Mouse (Mus musculus) liver, embryonic 14.5 days (tissue): Measurements from ENCODE around the gene Hnrnph3. TPM values are rescaled to one million over a fixed set of nuclear protein-coding genes. Genes with fewer than 3 reads are reported as not detected.
"Not testable (repeated sequence)": the region's sequence is repeated elsewhere in the genome, so short reads cannot be mapped to it uniquely, and the experiment has no call there.

Source experiments
- ATAC-seq: fragments of 200-750 bp; cut with Nextera tagmentation; 2 replicates; pipeline ENCODE4 v1.8.0; 2017; ENCODE audit warnings: moderate number of reproducible peaks, mild to moderate bottlenecking, moderate library complexity; ENCODE audit not compliant: insufficient read depth
- DNase-seq, 3 experiments: peaks; one replicate each; pipeline ENCODE4 v3.0.0-alpha.2; 2012 to 2013; ENCODE audit warnings: low read depth in 3 of 3, low spot score in 3 of 3
- H3K27ac ChIP-seq: fragments of 300-500 bp; sonication (generic); 2 replicates; pipeline ENCODE4 v1.5.1; 2014; ENCODE audit warnings: moderate library complexity, mild to moderate bottlenecking, control low read depth, inconsistent platforms
- H3K27me3 ChIP-seq: fragments of 300-500 bp; sonication (generic); 2 replicates; pipeline ENCODE4 v1.6.1; 2014; ENCODE audit warnings: mild to moderate bottlenecking, low read length, moderate library complexity; ENCODE audit not compliant: control insufficient read depth, insufficient read depth
- H3K36me3 ChIP-seq: fragments of 300-500 bp; sonication (generic); replicated peaks from 2 replicates; pipeline ENCODE4 v1.6.1; 2014; ENCODE audit warnings: low read depth; ENCODE audit not compliant: control insufficient read depth, insufficient read depth
- H3K4me1 ChIP-seq, 2 experiments: fragments of 200-500 bp in 1 of 2; fragments of 300-500 bp in 1 of 2; sonication (generic) in 1 of 2; replicated peaks; 2 replicates each; pipeline ENCODE4 v1.6.1; 2012 to 2014; ENCODE audit warnings: antibody characterized with exemption in 1 of 2, inconsistent platforms in 1 of 2, low read length in 1 of 2; ENCODE audit not compliant: control insufficient read depth in 2 of 2, insufficient read depth in 2 of 2
- H3K4me2 ChIP-seq: fragments of 300-500 bp; sonication (generic); 2 replicates; pipeline ENCODE4 v1.6.1; 2014; ENCODE audit warnings: low read depth, mild to moderate bottlenecking, control low read depth, moderate library complexity
- H3K4me3 ChIP-seq, 2 experiments: fragments of 200-500 bp in 1 of 2; fragments of 300-500 bp in 1 of 2; sonication (generic) in 1 of 2; 2 replicates each; pipeline ENCODE4 v1.5.1; 2012 to 2014; ENCODE audit warnings: low read depth in 2 of 2, low read length in 2 of 2, mild to moderate bottlenecking in 2 of 2, control low read depth in 1 of 2, inconsistent platforms in 1 of 2, moderate library complexity in 1 of 2; ENCODE audit not compliant: insufficient read depth in 1 of 2
- H3K9ac ChIP-seq: fragments of 300-500 bp; sonication (generic); replicated peaks from 2 replicates; pipeline ENCODE4 v1.6.1; 2014; ENCODE audit warnings: mild to moderate bottlenecking, control low read depth, moderate library complexity
- H3K9me3 ChIP-seq: fragments of 300-500 bp; sonication (generic); 2 replicates; pipeline ENCODE4 v1.6.1; 2016; ENCODE audit warnings: low read length, mixed read lengths; ENCODE audit not compliant: control insufficient read depth
- CTCF ChIP-seq: IDR thresholded peaks from 2 replicates; pipeline ENCODE4 v1.5.1; 2016; ENCODE audit warnings: antibody characterized with exemption, low read depth, control low read depth
- EP300 ChIP-seq: IDR thresholded peaks from 2 replicates; pipeline ENCODE4 v1.6.1; 2016; ENCODE audit warnings: antibody characterized with exemption, low read depth
- WGBS: fragments of 180-500 bp; shearing (Covaris S2); extraction: QIAGEN DNeasy Blood & Tissue Kit; methylation state at CpG from one replicate; pipeline ENCODE4 v1.1.7; 2014; ENCODE audit not compliant: insufficient replicate concordance; 5-methylcytosine and 5-hydroxymethylcytosine counted together
- polyA plus RNA-seq, 2 experiments: library from polyadenylated mRNA; depleted of rRNA in 1 of 2; stranded (reverse) in 1 of 2; unstranded in 1 of 2; fragments of >200 nt; fragmentation: Nextera tagmentation in 1 of 2; extraction: Ambion mirVana in 1 of 2; gene quantifications; 2 replicates each; pipeline versions ENCODE4 v1.2.1 to v1.2.3; 2012 to 2014

Hnrnph3 gene
- polyA plus RNA-seq, 2 experiments: 12.4 to 23.2 TPM

DNA sequence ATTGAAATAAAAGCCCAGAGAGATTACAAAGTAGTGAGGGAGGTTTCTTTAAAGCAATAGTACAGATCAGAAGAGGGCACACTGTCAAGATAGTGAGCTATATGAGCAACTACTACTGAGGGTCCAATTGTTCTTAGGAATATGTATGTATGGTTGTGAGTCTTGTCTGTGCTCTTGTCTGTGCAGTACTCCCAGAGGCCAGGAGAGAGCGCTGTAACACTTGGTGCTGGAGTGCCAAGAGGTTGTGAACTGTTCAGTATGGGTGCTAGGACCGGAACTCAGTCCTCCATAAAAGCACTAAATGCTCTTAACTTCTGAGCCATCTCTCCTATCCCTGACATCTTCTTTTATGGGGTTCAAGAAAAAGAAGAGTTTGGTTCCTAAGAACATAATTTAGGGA, 30.6 kb upstream of the Hnrnph3 start:
- no peak overlapping the region for H3K9ac ChIP-seq
- no peak overlapping the region for H3K4me3 ChIP-seq
- no peak overlapping the region for H3K27ac ChIP-seq
- no peak overlapping the region for H3K4me2 ChIP-seq
- no peaks in the 10 kb centered on the region for H3K36me3 ChIP-seq
- no peak for ATAC-seq
- no peaks in the 10 kb centered on the region for H3K27me3 ChIP-seq
- no peaks in the 10 kb centered on the region for H3K4me1 ChIP-seq
- peak; percentile 47 for TF ChIP-seq CTCF
- no peak for TF ChIP-seq EP300
- 58% methylated on average over 2 of the region's 2 CpGs for WGBS
- DNase-seq: no peak
- no peaks in the 10 kb centered on the region for H3K9me3 ChIP-seq

DNA sequence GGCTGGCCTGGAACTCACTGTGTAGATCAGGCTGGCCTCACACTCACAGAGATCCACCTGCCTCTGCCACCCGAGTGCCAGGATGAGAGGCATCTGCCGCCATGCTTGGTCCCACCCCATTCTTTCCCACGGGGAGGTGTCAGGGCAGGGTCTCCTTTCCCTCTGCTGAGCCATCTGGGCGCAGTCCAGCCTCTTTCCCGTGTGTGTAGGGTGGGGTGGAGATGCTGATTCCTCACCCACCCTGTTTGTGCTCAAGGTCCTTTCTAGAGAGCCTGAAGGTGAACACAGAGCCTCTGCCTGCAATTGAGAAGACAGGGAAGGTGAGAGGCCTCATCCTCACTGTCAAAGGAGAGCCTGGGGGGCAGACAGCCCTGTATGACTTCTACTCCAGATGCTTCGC, 30.1 kb upstream of the Hnrnph3 start:
- DNase-seq, H3K9me3 ChIP-seq, ATAC-seq, H3K9ac ChIP-seq, H3K27me3 ChIP-seq, H3K27ac ChIP-seq, H3K36me3 ChIP-seq, H3K4me1 ChIP-seq, H3K4me2 ChIP-seq, H3K4me3 ChIP-seq: not testable (repeated sequence)
- 62% methylated on average over 6 of the region's 6 CpGs for WGBS

DNA sequence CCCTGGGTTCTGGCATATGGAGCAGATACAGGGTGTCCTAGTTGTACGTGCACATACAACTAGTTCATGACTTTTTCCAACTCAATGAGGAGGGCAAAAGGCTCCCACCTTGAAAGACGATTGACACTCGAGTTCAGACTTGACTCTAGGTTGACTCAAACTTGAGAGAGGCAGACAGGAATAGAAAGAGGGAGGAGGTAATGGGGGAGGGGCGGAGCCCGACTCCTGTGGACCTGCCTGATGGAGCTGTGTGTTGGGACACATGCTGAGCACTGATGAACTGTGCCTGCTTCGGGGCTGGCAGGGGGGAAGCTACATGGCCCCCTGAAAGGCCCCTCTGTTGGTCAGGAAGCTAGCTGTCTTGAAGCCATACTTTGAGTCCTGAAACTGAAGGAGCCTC, 29.0 kb upstream of the Hnrnph3 start:
- ATAC-seq: no peak
- Histone ChIP-seq H3K9me3 (no peaks in the 10 kb centered on the region), H3K36me3 (no peaks in the 10 kb centered on the region), H3K27me3 (no peaks in the 10 kb centered on the region), H3K4me2 (no peak overlapping the region), H3K4me3 (no peak overlapping the region), H3K9ac (no peak overlapping the region), H3K4me1 (no peaks in the 10 kb centered on the region), H3K27ac (no peak overlapping the region)
- WGBS: 44% methylated on average over 6 of the region's 6 CpGs
- no peak for TF ChIP-seq CTCF
- TF ChIP-seq EP300: no peak
- DNase-seq: no peak

DNA sequence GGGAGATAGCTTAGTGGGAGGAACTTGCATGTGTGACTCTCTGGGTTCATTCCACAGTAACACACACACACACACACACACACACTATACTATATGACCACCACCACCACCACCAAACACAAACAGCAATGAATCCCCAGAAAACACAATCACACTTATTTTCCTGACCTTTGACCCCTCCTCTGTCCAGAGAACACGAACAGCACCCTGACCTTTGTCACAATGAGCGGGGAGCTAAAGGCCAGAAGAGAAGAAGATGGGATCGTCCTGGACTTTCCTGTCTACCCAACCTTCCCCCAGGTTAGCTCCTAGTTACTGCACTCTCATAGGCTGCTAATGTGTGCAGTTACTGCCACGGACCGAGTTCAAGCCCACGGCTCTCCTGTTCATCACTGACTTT, 28.0 kb upstream of the Hnrnph3 start:
- DNase-seq (no peak), ATAC-seq (no peak)
- Histone ChIP-seq H3K36me3 (no peaks in the 10 kb centered on the region), H3K9ac (no peak overlapping the region), H3K4me3 (no peak overlapping the region), H3K4me2 (no peak overlapping the region), H3K27me3 (no peaks in the 10 kb centered on the region), H3K4me1 (no peaks in the 10 kb centered on the region), H3K27ac (no peak overlapping the region), H3K9me3 (no peaks in the 10 kb centered on the region)
- WGBS: 55% methylated on average over 6 of the region's 6 CpGs
- TF ChIP-seq EP300: no peak
- TF ChIP-seq CTCF: no peak

DNA sequence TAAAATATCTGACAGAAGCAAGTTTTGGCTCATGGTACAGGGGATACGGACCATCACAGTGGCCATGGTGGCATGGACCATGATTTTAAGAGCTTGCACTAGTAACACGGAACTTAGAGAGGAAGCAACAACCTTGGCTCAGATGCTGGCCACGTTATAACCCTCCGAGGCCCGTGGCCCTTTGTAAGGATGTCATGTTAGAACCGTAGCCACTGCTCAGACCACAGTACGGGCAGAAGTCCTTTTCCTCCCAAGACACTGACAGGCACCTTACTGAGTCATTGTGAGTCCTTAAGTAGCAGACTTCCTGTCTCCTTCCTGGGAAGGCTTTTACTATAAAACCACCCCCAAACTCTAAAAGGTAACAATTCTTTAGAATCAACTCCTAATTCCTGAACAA, 27.2 kb upstream of the Hnrnph3 start:
- no peak for DNase-seq
- Histone ChIP-seq H3K27ac (no peak overlapping the region), H3K9ac (no peak overlapping the region), H3K4me1 (no peaks in the 10 kb centered on the region), H3K4me3 (no peak overlapping the region), H3K36me3 (no peaks in the 10 kb centered on the region), H3K27me3 (no peaks in the 10 kb centered on the region), H3K9me3 (no peaks in the 10 kb centered on the region), H3K4me2 (no peak overlapping the region)
- no peak for ATAC-seq
- 30% methylated on average over 7 of the region's 7 CpGs for WGBS
- TF ChIP-seq CTCF (no peak), EP300 (no peak)

DNA sequence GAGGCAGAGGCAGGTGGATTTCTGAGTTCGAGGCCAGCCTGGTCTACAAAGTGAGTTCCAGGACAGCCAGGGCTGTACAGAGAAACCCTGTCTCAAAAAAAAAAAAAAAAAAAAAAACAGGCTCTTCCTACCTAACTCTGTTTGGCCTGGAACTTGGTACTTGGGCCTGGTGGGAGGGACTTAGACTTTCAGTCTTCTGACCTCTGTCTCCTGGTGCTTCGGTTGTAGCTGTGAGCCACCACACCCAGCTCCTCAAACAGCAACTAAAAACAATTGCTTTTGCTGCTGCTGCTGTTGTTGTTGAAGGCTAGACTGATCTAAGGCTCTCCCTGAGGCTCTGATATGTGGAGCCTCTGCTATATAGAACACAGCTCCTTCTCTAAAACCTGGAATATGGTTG, 25.1 kb upstream of the Hnrnph3 start:
- Histone ChIP-seq H3K27ac (no peak overlapping the region), H3K9me3 (no peaks in the 10 kb centered on the region), H3K4me1 (no peaks in the 10 kb centered on the region), H3K4me2 (no peak overlapping the region), H3K36me3 (no peaks in the 10 kb centered on the region), H3K27me3 (no peaks in the 10 kb centered on the region), H3K4me3 (no peak overlapping the region), H3K9ac (no peak overlapping the region)
- no peak for DNase-seq
- 59% methylated on average over 1 of the region's 2 CpGs for WGBS
- no peak for ATAC-seq
- TF ChIP-seq CTCF: no peak
